Mouse (Mus musculus): ENCODE measurements around the gene Prc1.

Prc1 gene

GRCm38 (mm10) chr7:80294062-80294763, at the start of gene Prc1:
Gene Prc1, plus strand, starts transcription at chr7:80294450.
- peak; percentile 87 for DNase-seq (ENCODE audit: low read depth, low spot score)

- DNase-seq (ENCODE audit: low read depth, low spot score): no peak
Measured at GRCm38 (mm10) chr7:80244851-80245250, 49.4 kb upstream of the Prc1 start.

GRCm38 (mm10) chr7:80246148-80246721, 48.0 kb upstream of the Prc1 start, which contains the start of gene Ttll13:
Gene Ttll13, plus strand, starts transcription at chr7:80246376.
- peak; percentile 91 for DNase-seq (ENCODE audit: low read depth, low spot score)

GRCm38 (mm10) chr7:80246859-80247258, 47.4 kb upstream of the Prc1 start:
- no peak for DNase-seq (ENCODE audit: low read depth, low spot score)

- no peak for DNase-seq (ENCODE audit: low read depth, low spot score)
Measured at GRCm38 (mm10) chr7:80252437-80252836, 41.8 kb upstream of the Prc1 start.

DNA sequence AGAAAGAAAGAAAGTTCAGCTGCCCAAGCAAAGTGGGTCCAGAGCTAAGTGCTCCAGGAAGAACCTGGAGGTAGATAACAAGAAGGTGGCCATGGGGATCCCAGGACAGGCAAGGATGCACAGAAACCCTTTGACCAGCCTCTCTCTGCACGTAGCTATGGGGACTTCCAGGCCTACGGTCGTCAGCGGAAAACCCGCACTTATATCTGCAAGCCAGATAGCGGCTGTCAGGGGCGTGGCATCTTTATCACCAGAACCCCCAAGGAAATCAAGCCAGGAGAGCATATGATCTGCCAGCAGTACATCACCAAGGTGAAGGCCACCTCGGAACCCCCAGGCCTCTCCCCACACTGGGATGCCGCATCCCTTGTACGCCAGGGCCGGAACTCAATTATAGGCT, 41.4 kb upstream of the Prc1 start:
- no peak for DNase-seq (ENCODE audit: low read depth, low spot score)

DNA sequence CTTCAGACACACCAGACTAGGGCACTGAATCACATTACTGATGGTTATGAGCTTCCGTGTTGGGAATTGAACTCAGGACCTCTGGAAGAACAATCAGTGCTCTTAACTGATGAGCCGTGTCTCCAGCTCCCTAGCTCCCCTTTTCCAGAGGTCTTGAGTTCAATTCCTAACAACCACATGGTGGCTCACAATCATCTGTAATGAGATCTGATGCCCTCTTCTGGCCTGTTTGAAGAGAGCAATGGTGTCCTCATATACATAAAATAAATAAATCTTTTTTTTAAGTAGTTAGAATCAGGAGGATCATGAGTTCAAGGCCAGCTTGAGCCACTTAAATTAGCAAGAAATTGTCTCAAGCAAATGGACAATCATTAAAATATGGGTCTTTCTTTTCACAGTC, 38.3 kb upstream of the Prc1 start:
- no peak for DNase-seq (ENCODE audit: low read depth, low spot score)

GRCm38 (mm10) chr7:80257706-80258105, 36.5 kb upstream of the Prc1 start:
- DNase-seq (ENCODE audit: low read depth, low spot score): no peak

DNA sequence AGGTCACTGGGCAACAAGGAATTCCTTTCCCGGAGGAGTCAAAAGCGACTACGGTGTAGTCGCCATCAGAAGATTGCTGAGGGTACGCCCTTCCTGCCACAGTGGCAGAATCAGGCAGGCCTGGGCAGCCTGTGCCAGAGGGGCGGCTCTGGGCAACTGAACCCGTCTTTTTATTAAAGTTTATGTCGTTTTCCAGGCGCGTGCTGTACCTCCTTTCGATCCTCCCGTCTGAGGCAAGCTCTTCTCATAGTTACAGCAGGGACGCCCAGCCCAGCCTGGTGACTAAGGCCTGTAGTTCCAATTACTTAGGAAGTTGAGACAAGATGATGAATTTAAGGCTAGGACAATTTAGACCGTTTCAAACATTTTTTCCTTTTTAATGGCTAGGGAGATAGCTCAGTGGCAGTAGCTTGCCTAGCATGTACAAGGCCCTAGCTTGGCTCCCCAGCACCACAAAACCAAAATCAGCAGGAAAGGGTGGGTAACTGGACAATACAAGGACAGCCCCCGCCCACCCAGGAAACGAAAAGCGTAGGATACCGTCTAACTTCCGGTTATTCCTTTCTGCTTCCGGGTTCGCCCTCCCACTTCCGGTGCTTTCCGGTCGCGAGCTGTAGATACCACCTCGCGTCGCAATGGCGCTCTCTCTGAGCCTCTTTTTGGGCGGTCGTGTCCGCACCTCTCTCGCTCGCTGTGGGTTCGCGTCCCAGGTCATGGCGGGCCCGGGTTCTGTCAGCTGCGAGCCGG, 33.5 kb upstream of the Prc1 start, which contains the start of gene Ngrn:
Ngrn (plus strand) TSS at position 591 of the 747 bp plus-strand sequence.
- DNase-seq (ENCODE audit: low read depth, low spot score): peak; percentile 75

DNA sequence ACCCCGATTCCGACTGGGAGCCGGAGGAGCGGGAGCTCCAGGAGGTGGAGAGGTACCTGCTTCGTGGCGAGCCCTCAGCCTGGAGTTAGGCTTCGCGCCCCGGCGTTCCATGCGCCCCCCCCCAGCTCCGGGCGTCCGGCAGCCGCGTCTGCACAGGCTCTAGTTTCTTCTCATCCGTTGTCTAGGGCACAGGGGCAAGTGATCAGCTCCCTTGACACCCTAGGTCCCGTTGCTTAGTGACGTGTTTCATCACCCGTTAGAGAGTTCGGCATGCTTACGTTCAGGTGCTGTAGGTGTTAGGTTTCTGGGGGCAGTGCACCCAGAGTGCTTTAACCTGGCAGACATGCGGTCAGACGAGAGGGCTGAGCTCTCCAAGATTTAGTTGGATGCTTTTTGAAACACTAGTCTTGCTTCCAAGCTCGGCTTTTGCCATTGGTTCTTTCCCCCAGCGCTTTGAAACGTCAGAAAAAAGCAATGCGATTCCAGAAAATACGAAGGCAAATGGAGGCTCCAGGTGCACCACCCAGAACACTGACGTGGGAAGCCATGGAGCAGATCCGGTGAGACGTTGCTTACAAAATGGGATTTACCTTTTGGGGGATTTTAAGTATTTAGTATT, 32.8 kb upstream of the Prc1 start:
- DNase-seq (ENCODE audit: low read depth, low spot score): no peak

DNA sequence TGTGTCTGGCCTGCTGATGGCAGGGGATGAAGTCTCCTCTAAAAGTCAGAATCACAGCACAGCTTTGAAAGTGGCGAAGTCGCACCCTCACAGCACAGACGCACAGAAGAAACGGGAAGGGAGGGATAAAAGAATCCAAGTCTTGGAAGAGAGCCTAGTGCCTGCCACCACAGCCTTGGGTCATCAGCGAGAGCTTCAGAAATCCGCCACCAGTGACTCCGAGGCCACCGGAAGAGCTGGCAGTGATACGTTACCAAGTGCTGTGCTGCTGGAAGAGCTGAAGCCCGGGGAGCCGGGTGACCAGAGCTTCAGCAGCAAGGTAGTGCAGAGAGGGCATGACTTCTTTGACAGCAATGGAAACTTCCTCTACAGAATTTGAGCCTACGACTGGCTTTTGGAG, 29.6 kb upstream of the Prc1 start:
- no peak for DNase-seq (ENCODE audit: low read depth, low spot score)

GRCm38 (mm10) chr7:80267764-80268163, 26.5 kb upstream of the Prc1 start:
- DNase-seq (ENCODE audit: low read depth, low spot score): no peak

- DNase-seq (ENCODE audit: low read depth, low spot score): peak; percentile 88
Measured at GRCm38 (mm10) chr7:80268897-80269750, 25.1 kb upstream of the Prc1 start, which contains the start of gene Vps33b. Gene Vps33b, plus strand, starts transcription at chr7:80269649.

DNA sequence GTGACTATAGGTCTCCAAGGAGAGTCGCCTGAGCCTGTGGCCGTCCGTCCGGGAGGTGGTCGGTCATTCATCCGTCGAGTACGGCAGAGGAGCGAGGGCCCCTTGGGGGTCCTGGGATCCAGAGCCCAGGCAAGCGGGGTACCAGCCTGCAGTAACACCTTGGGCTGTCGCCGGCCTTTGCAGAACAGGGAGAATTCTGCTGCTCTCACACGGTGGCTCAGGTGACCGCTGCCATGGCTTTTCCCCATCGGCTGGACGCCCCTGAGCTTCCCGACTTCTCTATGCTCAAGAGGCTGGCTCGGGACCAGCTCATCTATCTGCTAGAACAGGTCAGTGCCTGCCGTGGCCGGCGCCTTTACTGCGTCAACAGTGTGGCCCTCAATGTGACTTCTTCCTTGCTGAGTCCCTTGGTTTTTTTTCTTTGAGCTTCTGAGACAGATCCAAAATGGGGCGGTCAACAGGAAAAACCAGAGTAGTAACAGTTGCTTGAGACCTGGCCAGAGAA, 24.4 kb upstream of the Prc1 start:
- DNase-seq (ENCODE audit: low read depth, low spot score): no peak

DNA sequence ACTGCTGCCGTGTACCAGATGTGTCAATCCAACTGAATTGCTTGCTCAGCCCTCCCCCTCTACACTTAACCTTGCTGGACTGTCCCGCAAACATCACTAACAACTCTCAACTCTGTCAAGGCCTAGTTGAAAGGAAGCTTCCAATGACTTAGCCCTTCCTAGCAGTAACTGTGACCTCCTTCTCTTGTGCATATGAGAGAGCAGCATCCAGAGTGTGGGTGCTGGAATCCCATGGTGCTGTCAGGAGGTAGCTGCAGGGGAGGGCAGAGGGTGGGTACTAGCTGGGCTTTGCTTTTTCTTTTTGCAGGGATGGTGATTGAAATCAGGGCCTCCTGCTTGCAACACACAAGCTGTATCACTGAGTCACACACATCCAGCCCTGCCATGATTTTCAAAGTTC, 20.8 kb upstream of the Prc1 start:
- no peak for DNase-seq (ENCODE audit: low read depth, low spot score)

DNA sequence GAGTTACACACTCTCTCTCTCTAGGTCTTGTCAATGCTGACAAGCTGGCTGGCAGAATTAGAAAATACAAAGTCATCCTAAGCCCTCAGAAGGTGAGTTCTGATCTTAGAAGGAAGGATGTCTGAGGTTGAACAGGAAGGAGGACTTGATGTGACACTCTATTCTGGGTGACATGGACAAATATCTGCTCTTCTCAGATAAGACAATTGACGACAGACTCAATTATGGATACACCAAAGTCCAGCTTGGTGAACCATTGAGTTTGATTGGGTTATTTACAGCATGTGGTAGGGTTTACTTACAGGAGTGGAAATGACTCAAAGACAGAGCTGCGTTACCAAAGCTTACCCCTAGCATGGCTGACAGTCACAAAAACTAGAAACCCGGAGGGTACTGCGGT, 17.9 kb upstream of the Prc1 start:
- DNase-seq (ENCODE audit: low read depth, low spot score): no peak

GRCm38 (mm10) chr7:80280032-80280431, 14.2 kb upstream of the Prc1 start:
- DNase-seq (ENCODE audit: low read depth, low spot score): no peak

GRCm38 (mm10) chr7:80280998-80281397, 13.3 kb upstream of the Prc1 start:
- no peak for DNase-seq (ENCODE audit: low read depth, low spot score)

GRCm38 (mm10) chr7:80281646-80282045, 12.6 kb upstream of the Prc1 start:
- DNase-seq (ENCODE audit: low read depth, low spot score): no peak

DNA sequence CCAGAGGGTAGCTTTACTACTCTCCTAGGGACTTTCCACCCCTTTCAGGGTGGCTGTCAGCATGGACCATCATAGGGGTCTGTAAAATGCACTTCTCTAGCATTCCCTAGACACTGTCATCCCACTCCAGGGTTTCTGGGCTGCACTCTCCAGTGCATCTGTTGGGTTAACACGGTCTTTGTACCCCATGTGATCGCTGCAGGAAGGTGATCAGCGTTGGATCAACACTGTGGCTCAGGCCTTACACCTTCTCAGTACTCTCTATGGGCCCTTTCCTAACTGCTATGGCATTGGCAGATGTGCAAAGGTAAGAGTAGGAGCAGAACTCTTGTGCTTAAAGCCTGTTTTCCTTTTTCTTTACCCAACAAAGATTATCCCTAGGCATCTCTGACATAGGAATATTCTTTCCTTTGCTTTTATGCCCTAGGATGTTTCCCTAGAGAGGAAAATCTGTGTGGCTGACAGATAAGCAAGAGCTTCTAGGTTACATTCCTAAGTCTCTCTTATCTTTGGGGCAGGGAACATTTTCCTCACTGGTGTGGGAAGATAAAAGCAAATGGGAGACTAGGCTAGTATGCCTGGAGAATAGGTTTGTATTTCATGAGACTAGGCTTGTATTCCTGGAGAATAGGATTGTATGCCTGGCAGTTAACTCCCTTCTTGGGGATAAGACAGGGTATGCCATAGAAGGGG, 10.9 kb upstream of the Prc1 start:
- no peak for DNase-seq (ENCODE audit: low read depth, low spot score)
